26 mouse cellular contexts compared by ENCODE assay signal in genomic region chr13:54401180-54401569, GRCm38 (mm10). TPM values are rescaled to one million over a fixed set of nuclear protein-coding genes. Genes with fewer than 3 reads are reported as not detected.
DNase-seq lines count a peak whose midpoint lies in the region; ATAC-seq lines count a peak whose summit lies in the region.
"Had no signal": no experiment of that assay in that cellular context is flagged by ENCODE, and none has a peak within 500 bp of the region (broad histone marks: within the 10 kb centered on the region; RNA-seq: fewer than 3 reads in every experiment).

No protein-coding gene starts in this region.

- H3K9ac ChIP-seq in lung, embryonic 15.5 days, result no peak overlapping the region
- H3K9ac ChIP-seq: embryonic facial prominence, embryonic 12.5 days; embryonic facial prominence, embryonic 15.5 days; forebrain, embryonic 12.5 days; hindbrain, embryonic 15.5 days had no signal

- peaks cover 22% of the 10 kb centered on the region for H3K4me1 ChIP-seq in lung, embryonic 15.5 days

- no peaks in the 10 kb centered on the region for H3K36me3 ChIP-seq in lung, embryonic 15.5 days
- H3K36me3 ChIP-seq: embryonic facial prominence, embryonic 12.5 days; embryonic facial prominence, embryonic 15.5 days; forebrain, embryonic 12.5 days; hindbrain, embryonic 10.5 days; hindbrain, embryonic 15.5 days had no signal

- ATAC-seq in lung, embryonic 15.5 days (ENCODE audit: borderline replicate concordance, extremely low read depth, low FRiP score, low TSS enrichment), result peak; percentile 49; the same call in 1 of the 2 replicates
- ATAC-seq: CD4-positive, CD25-positive, alpha-beta regulatory T cell, adult 4 months; forebrain, embryonic 16.5 days; intestine, postnatal 0 days; Patski had no signal

- H3K4me2 ChIP-seq in lung, embryonic 15.5 days, result no peak overlapping the region
- H3K4me2 ChIP-seq: embryonic facial prominence, embryonic 12.5 days; embryonic facial prominence, embryonic 15.5 days; forebrain, embryonic 12.5 days; heart, embryonic 11.5 days; hindbrain, embryonic 15.5 days had no signal

- H3K27me3 ChIP-seq in lung, embryonic 15.5 days, result no peaks in the 10 kb centered on the region
- H3K27me3 ChIP-seq: embryonic facial prominence, embryonic 12.5 days; embryonic facial prominence, embryonic 15.5 days; forebrain, embryonic 12.5 days; hindbrain, embryonic 15.5 days had no signal

- no peak overlapping the region for H3K4me3 ChIP-seq in lung, embryonic 15.5 days
- H3K4me3 ChIP-seq: embryonic facial prominence, embryonic 12.5 days; embryonic facial prominence, embryonic 15.5 days; forebrain, embryonic 12.5 days; hindbrain, embryonic 10.5 days; hindbrain, embryonic 15.5 days had no signal

- 18% methylated on average over 5 of the region's 5 CpGs for WGBS in lung, embryonic 15.5 days

- H3K9me3 ChIP-seq in lung, embryonic 15.5 days, result no peaks in the 10 kb centered on the region
- H3K9me3 ChIP-seq: embryonic facial prominence, embryonic 12.5 days; embryonic facial prominence, embryonic 15.5 days; forebrain, embryonic 12.5 days; hindbrain, embryonic 10.5 days; hindbrain, embryonic 15.5 days had no signal

- peak overlapping the region; percentile 31; the same call in 1 of the 2 replicates for H3K27ac ChIP-seq in lung, embryonic 15.5 days
- H3K27ac ChIP-seq: embryonic facial prominence, embryonic 12.5 days; embryonic facial prominence, embryonic 15.5 days; forebrain, embryonic 12.5 days; hindbrain, embryonic 10.5 days; hindbrain, embryonic 15.5 days had no signal

- peak; percentile 81 for DNase-seq in heart, adult 11 months
- DNase-seq in heart, postnatal 4 days, result no peak
- DNase-seq in lung, adult 18-20 months, result no peak
- peak; percentile 65 for DNase-seq in 416B (ENCODE audit: low read depth)
- DNase-seq in MEL-GATA-1-ER (ENCODE audit: extremely low read depth, low read depth), result peak; percentile 67
- no peak for DNase-seq in adrenal gland, adult (ENCODE audit: inconsistent age in 2 of 2, low spot score in 1 of 2)
- no peak for DNase-seq in adrenal gland, postnatal 10 days
- DNase-seq: adrenal gland, adult 2 months; adrenal gland, postnatal 25 days; cerebellum, adult 11-12 months; cerebellum, adult 8-10 months; cerebellum, postnatal 36 days; gastrocnemius, postnatal 10 days; gastrocnemius, postnatal 36 days had no signal

RNA-seq across cellular contexts. Expression of gene Cplx2, which starts 30.0 kb away (rescaled TPM):
- 10 to 100 TPM; 12.6 to 12.7 TPM for total RNA-seq in heart, postnatal 4 days (2021)
- 5.4 and 5.6 TPM in 2 replicates for polyA plus RNA-seq in lung, embryonic 15.5 days (2015; fragmentation: Nextera tagmentation; extraction: Ambion mirVana)
- total RNA-seq in adrenal gland, postnatal 10 days (2021), result 10 to 100 TPM; 23.2 to 36.0 TPM
- total RNA-seq: granulocyte monocyte progenitor cell, adult 5-6 weeks had no signal
- polyA plus RNA-seq: CD4-positive, CD25-positive, alpha-beta regulatory T cell, adult 4 months had no signal

Comparison
In these comparisons a context has a peak if more than half of its experiments do, and no peak if none do; other contexts are left out.
1. DNase-seq: peak in heart, adult 11 months (single experiment), 416B (single experiment) and MEL-GATA-1-ER (single experiment); none in heart, postnatal 4 days (single experiment), lung, adult 18-20 months (0 of 2), adrenal gland, adult (0 of 2) and adrenal gland, postnatal 10 days (single experiment).